Mouse (Mus musculus) spleen, adult 12 weeks (tissue): ENCODE measurements around the gene Clptm1.
A peak's percentile ranks its signal among the peaks of the same experiment; 100 is the strongest.

Source experiments
- DNase-seq: peaks from one replicate; pipeline ENCODE4 v3.0.0; 2022; ENCODE audit warnings: low spot score

Gene Clptm1

GRCm38 (mm10) chr7:19664455-19664954, 328 bp downstream of the Clptm1 start:
- no peak for DNase-seq

GRCm38 (mm10) chr7:19663940-19664339, 893 bp downstream of the Clptm1 start:
- DNase-seq, result peak; percentile 17

DNA sequence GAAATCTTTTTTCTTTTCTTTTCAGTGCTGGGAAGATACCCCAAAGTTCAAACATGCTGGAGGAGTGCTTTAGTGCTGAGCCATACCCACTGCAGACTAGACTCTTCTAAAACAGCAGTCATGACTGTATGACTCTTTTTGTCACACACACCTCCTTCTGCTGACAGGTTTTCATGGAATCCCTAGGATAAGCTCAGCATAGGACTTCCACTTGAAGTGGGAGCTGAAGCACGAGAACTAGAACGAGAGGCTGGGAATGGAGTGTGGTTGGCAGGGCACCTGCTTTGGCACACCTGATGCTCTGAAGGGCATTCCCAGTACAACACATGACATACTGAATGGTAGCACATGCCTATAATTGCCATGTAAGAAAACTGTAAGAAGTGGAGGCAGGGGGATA, 12.2 kb downstream of the Clptm1 start:
- DNase-seq, result no peak

- DNase-seq, result no peak
Observed at GRCm38 (mm10) chr7:19651063-19651786, 13.6 kb downstream of the Clptm1 start.

DNA sequence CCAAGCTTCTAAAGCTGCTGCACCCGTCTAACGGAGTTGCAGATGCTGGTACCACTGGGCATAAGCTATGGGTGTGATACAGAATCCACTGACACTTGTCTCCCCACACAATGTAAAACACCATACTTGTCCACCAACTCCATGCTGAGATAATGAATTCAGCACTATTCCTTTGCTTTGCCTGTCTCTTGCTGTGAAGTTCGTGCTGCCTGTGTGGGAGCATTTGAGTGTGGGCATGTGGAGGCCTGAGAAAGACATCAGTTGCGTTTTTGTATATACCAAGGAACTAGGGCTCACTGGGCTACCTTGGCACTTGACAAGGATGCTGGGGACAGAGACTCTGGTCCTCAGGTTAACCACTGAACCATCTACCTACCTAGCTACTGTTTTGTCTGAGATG, 23.6 kb downstream of the Clptm1 start:
- DNase-seq, result no peak

DNA sequence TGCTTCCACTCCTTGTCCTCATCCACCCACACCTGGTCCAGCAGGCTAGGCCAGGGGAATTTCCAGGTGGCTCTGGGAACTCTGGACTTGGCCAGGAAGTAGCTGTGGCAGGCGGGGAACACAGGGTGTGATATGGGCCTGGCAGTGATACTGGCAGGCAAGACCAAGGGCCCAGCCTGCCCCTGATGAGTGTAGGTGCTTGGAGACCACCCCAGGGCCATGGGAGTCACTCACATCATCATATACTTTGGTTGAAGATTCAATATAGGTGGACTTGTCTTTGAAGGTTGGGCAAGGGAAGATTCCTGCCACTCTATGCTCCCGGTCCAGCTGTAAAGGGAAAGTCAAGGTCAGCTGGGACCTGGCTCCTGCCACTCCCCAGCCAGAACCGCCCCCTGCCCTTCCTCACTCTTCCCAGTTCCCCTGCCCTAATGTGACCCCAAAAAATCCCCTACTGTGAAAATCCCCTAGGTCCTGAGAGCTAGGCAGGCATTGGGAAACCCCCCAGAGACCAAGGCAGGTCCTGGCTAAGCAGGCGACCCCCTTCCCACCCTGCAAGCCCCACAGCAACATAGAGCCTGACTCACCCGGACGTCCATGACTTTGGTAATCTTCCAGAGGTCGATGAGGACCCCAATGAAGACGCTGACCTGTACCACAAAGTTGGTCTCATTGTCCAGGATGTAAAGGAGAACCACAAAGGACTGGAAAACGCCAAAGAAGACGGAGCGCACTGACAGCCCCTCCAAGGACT, 29.6 kb downstream of the Clptm1 start:
- DNase-seq, result no peak

- no peak for DNase-seq
Observed at GRCm38 (mm10) chr7:19634591-19634990, 30.2 kb downstream of the Clptm1 start.

DNA sequence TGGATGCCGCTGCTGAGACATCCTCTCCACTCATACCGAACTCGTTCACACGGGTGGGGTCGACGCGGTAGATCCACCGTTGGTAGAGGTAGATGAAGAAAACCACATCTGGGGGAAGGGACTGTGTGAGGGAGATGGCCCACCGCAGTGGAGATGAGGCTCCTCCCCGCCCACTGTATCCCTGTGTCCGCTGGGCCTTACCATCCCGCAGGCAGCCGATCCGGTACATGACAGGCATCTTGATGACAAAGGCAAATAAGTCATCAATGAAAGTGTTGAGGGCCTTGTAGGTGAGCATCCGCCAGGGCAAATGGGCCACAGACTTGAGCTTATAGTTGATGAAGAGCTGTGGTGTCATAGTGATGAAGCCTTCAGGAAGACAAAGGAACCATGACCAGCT, 31.0 kb downstream of the Clptm1 start:
- DNase-seq, result no peak

GRCm38 (mm10) chr7:19633197-19633596, 31.6 kb downstream of the Clptm1 start:
- no peak for DNase-seq

GRCm38 (mm10) chr7:19632720-19633119, 32.1 kb downstream of the Clptm1 start:
- DNase-seq, result no peak

DNA sequence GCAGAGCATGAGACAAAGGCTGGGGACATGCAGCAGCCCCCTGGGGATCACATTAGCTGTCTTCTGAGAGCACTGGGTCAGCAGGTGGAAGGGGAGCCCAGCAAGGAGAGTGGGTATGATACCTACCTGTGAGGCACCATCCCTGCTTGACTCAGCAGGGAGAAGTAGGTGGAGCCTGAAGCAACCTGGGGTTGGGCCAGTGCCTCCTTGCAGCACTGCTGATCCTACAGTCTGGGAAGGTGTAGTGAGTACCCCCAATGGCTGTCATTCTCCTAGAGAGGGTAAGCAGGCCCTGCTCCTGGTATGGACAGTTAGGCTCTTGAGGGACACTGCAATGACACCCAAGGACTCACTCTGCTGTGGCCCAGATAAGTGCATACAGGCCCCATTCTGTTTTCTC, 32.6 kb downstream of the Clptm1 start:
- DNase-seq, result no peak

DNA sequence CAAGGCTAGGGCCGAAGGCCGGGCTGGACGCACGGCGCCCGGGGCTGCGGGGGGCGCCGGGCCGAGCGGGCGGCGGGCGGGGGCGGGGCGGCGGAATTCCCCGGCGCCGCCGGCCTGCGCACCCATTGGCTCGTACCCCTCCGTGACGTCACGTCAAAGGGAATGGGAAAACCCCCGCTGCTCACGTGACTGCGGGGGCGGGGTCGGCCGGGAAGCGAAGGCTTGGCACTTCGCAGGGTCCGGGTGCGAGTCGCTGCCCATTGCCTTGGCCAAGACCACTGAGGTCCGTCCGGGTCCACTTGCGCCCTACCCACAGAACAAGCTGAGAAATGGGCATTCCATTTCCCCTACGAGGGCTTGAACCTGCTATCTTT, 35.5 kb downstream of the Clptm1 start, which contains the start of gene Relb:
Gene Relb, minus strand, starts transcription at position 78 of the 374 bp plus-strand sequence.
- DNase-seq, result peak; percentile 79

DNA sequence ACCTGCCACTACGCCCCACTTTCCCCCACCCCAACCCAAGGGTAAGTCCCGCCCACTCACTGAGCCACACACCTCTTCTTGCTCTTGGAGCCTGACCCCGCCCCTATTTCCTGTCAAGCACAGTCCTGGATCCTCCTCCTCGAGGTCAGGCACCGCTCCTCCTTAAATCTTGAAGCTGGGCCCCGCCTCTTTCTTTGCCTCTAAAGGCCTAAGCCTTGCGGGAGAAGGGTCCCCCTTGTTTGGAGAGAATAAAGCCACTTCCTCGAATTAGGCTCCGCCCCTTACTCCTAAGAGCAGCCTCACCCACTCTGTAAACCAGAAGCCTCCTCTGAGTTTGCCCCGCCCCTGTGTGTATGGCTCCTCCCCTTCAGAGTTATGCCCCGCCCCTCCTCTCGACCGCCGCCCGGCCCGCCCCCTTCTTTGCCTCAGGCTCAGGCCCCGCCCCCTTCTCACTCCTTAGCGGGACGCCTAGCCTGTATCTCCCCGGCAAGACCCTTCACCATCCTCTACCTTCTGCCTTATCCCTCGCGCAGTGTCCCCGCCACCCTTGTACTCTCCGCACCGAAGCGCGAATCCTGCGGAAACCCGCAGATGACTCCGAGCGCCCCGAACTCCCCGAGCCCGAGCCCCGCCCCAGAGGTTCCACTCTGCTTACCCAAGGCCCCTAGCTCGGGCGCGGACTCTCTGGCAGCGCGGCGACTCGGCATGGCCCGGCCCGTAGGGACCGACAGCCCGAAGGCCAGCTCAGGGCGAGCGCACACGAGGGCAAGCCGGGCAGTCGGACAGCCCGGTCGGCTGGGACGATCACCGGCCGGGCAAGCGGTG, 36.1 kb downstream of the Clptm1 start:
- peak; percentile 85 for DNase-seq

DNA sequence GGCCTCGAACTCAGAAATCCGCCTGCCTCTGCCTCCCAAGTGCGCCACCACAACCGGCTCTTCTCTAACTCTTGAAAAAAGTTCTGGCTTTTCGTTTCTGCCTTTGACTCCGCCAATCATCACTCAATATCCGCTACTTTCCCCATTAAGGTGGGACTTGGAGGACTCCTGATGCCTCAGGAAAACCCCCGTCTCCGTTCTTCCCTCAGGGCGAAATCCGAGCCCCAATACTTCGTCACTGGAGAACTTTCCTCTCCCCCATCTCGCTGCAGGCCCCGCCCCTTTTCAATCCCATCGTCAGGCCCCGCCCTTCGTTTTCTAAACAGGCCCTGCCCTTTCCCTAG, 36.7 kb downstream of the Clptm1 start:
- DNase-seq, result no peak

GRCm38 (mm10) chr7:19627721-19628120, 37.1 kb downstream of the Clptm1 start:
- DNase-seq, result no peak

- no peak for DNase-seq
Observed at GRCm38 (mm10) chr7:19623433-19623832, 41.4 kb downstream of the Clptm1 start.

DNA sequence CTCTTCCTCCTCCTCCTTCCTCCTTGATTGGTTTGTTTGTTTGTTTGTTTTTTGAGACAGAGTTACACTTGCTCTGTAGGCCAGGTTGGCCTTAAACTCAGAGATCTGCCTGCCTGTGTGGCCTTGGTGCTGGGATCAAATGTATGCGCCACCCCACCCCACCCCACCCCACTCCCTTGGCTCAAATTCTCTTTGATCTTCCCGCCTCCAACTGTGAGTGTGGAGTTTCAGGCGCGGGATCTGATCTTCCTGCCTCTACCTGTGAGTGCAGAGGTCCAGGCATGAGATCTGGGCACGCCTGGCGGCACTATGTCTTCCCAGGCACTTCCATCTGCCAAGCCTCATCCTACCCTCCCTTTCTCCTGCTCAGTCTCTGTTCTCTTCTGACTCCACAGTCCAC, 42.6 kb downstream of the Clptm1 start:
- DNase-seq, result no peak

- no peak for DNase-seq
Observed at GRCm38 (mm10) chr7:19620811-19621210, 44.0 kb downstream of the Clptm1 start.

GRCm38 (mm10) chr7:19619004-19619801, 45.6 kb downstream of the Clptm1 start:
- DNase-seq, result peak; percentile 34

DNA sequence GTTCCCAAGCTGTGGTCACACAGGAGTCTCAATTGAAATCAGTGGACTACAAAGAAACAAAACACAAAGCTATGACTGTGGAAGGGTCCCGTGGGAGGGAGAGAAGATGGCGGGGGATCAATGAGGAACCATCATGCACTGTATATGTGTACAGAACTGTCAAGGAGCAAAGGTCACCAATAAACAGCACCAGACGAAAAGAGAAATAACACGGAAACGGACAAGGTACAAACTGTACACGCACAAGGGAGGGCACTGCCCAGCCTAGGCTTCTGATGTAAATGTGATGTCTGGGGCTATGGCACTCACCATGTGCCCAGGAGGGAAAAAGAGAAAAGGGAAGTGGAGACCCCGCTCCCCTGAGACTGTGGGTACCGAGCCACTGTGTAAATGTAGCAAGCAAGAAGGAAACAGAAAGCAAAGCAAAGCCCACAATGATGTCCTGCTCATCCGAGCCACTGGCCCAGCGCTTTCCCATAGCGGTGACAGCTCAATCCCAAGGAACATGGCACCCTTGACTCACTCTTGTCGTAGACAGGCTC, 49.7 kb downstream of the Clptm1 start:
- peak; percentile 30 for DNase-seq

GRCm38 (mm10) chr7:19610969-19611368, 53.9 kb downstream of the Clptm1 start:
- DNase-seq, result no peak
